Mouse (Mus musculus) inflammation-experienced regulatory T-cells, adult 6 months (primary cell): ENCODE measurements around the gene Ap2s1. TPM values are rescaled to one million over a fixed set of nuclear protein-coding genes. Genes with fewer than 3 reads are reported as not detected.

Experiments used
- ATAC-seq: one replicate; pipeline ENCODE4 v1.8.0; 2017
- polyA plus RNA-seq, 3 experiments: library from polyadenylated mRNA; unstranded; fragments of 100-300 nt; shearing (Covaris generic); gene quantifications; one replicate each; pipeline ENCODE4 v1.2.1; 2017

The Ap2s1 gene
- polyA plus RNA-seq, 3 experiments from 2014 or later: 62.5 to 127 (median 72.4) TPM

- ATAC-seq: no peak
Observed at GRCm38 (mm10) chr7:16755362-16756017, 17.3 kb downstream of the Ap2s1 start.

GRCm38 (mm10) chr7:16758872-16759574 lies 20.8 kb downstream of the Ap2s1 start:
- no peak for ATAC-seq

- peak; percentile 32 for ATAC-seq
Observed at GRCm38 (mm10) chr7:16760292-16760691, 22.1 kb downstream of the Ap2s1 start.

GRCm38 (mm10) chr7:16761005-16761481 lies 22.8 kb downstream of the Ap2s1 start:
- no peak for ATAC-seq

GRCm38 (mm10) chr7:16761630-16762029 lies 23.4 kb downstream of the Ap2s1 start:
- ATAC-seq: no peak

- no peak for ATAC-seq
Observed at GRCm38 (mm10) chr7:16763463-16764218, 25.4 kb downstream of the Ap2s1 start.

GRCm38 (mm10) chr7:16766443-16766842 lies 28.2 kb downstream of the Ap2s1 start:
- ATAC-seq: no peak

GRCm38 (mm10) chr7:16775888-16776287 lies 37.7 kb downstream of the Ap2s1 start:
- ATAC-seq: no peak

GRCm38 (mm10) chr7:16780076-16780475 lies 41.9 kb downstream of the Ap2s1 start:
- ATAC-seq: no peak

GRCm38 (mm10) chr7:16780825-16781554 lies 42.8 kb downstream of the Ap2s1 start, which contains the start of gene Slc1a5:
Slc1a5 (plus strand) TSS chr7:16781340.
- ATAC-seq: peak; percentile 89

- ATAC-seq: no peak
Observed at GRCm38 (mm10) chr7:16781555-16781815, 43.3 kb downstream of the Ap2s1 start.

- ATAC-seq: peak; percentile 5
Observed at GRCm38 (mm10) chr7:16781816-16782554, 43.8 kb downstream of the Ap2s1 start.

- ATAC-seq: no peak
Observed at GRCm38 (mm10) chr7:16782555-16783125, 44.4 kb downstream of the Ap2s1 start.

GRCm38 (mm10) chr7:16783224-16783688 lies 45.0 kb downstream of the Ap2s1 start:
- peak; percentile 45 for ATAC-seq

- no peak for ATAC-seq
Observed at GRCm38 (mm10) chr7:16783758-16784415, 45.7 kb downstream of the Ap2s1 start.

- no peak for ATAC-seq
Observed at GRCm38 (mm10) chr7:16784498-16784976, 46.3 kb downstream of the Ap2s1 start.

- no peak for ATAC-seq
Observed at GRCm38 (mm10) chr7:16785541-16786083, 47.4 kb downstream of the Ap2s1 start.

GRCm38 (mm10) chr7:16792316-16792715 lies 54.1 kb downstream of the Ap2s1 start:
- ATAC-seq: no peak

- no peak for ATAC-seq
Observed at GRCm38 (mm10) chr7:16793010-16793725, 55.0 kb downstream of the Ap2s1 start.

GRCm38 (mm10) chr7:16794886-16795285 lies 56.7 kb downstream of the Ap2s1 start:
- ATAC-seq: no peak
